Comparison of ENCODE assay signal across 11 mouse cellular contexts in the genomic region with DNA sequence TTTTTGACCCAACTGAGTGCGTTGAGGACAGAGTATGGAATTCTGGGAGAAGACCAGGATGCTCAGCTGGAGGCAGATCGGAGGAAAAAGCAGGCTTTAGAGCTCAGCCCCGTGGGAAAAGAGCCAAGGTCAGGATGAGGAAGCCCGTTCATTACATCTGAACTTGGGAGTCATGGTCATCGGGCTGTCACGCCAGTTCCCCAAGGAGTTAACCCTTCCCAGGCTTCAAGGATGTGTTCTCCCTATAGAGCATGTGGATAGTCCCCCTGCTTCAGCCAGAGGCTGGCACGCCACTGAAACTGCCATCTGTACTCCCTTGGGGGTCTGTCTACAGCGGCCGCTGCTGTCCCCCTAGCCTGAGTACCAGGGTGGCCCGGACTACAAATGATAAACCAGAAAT. TPM values are rescaled to one million over a fixed set of nuclear protein-coding genes. Genes with fewer than 3 reads are reported as not detected.
DNase-seq lines count a peak whose midpoint lies in the region; ATAC-seq and TF ChIP-seq lines count a peak whose summit lies in the region.
"Had no signal": no experiment of that assay in that cellular context is flagged by ENCODE, and none has a peak within 500 bp of the region (broad histone marks: within the 10 kb centered on the region; RNA-seq: fewer than 3 reads in every experiment).

No protein-coding gene starts in this region.

- DNase-seq in heart, adult 11 months = peak; percentile 97
- DNase-seq in heart, postnatal 25 days (ENCODE audit: low spot score) = no peak
- no peak for DNase-seq in midbrain, embryonic 14.5 days
- DNase-seq in midbrain, postnatal 0 days (ENCODE audit: low spot score) = no peak
- DNase-seq in embryonic facial prominence, embryonic 14.5 days (ENCODE audit: low spot score) = peak; percentile 22
- peak; percentile 64 for DNase-seq in lung, postnatal 10 days
- DNase-seq in frontal cortex, postnatal 25 days (ENCODE audit: low spot score in 2 of 2) = no peak
- no peak for DNase-seq in right cerebral cortex, postnatal 25 days
- DNase-seq: left cerebral cortex, postnatal 4 days; thymus, adult 2 months had no signal

- intact Hi-C loops in heart, postnatal 25 days (cut with DNase I) = no loop called here

- peaks cover 3% of the 10 kb centered on the region; the same call in 1 of the 2 replicates for H3K27me3 ChIP-seq in midbrain, embryonic 14.5 days (ENCODE audit: control insufficient read depth, insufficient read depth, low read length)
- no peaks in the 10 kb centered on the region; the same call in 1 of the 2 replicates for H3K27me3 ChIP-seq in midbrain, postnatal 0 days (ENCODE audit: insufficient read depth, low read length)
- no peaks in the 10 kb centered on the region for H3K27me3 ChIP-seq in embryonic facial prominence, embryonic 14.5 days (replicated peaks; ENCODE audit: control insufficient read depth, insufficient read depth, low read length)

- H3K27ac ChIP-seq in midbrain, embryonic 14.5 days (replicated peaks; ENCODE audit: low read depth, low read length) = no peak overlapping the region
- H3K27ac ChIP-seq in midbrain, postnatal 0 days (ENCODE audit: low read depth, low read length) = no peak overlapping the region
- no peak overlapping the region for H3K27ac ChIP-seq in embryonic facial prominence, embryonic 14.5 days (replicated peaks; ENCODE audit: low read depth, low read length)
- H3K27ac ChIP-seq: neural tube, embryonic 12.5 days had no signal

- H3K9ac ChIP-seq in midbrain, embryonic 14.5 days (replicated peaks; ENCODE audit: low read length) = 0 out of 2 replicates have a peak overlapping the region, but pooled peaks have one; percentile 3
- no peak overlapping the region for H3K9ac ChIP-seq in midbrain, postnatal 0 days (replicated peaks; ENCODE audit: low read length, poor library complexity, severe bottlenecking)
- H3K9ac ChIP-seq in embryonic facial prominence, embryonic 14.5 days (ENCODE audit: low read depth, low read length) = no peak overlapping the region
- H3K9ac ChIP-seq: neural tube, embryonic 12.5 days had no signal

- ATAC-seq in midbrain, embryonic 14.5 days (ENCODE audit: low FRiP score, low TSS enrichment) = no peak
- no peak for ATAC-seq in midbrain, postnatal 0 days (ENCODE audit: low FRiP score)
- ATAC-seq in embryonic facial prominence, embryonic 14.5 days (ENCODE audit: low read depth) = no peak

- H3K4me3 ChIP-seq in midbrain, embryonic 14.5 days (replicated peaks; ENCODE audit: low read depth, low read length) = no peak overlapping the region
- no peak overlapping the region for H3K4me3 ChIP-seq in midbrain, postnatal 0 days (ENCODE audit: low read depth, low read length)
- no peak overlapping the region for H3K4me3 ChIP-seq in embryonic facial prominence, embryonic 14.5 days (ENCODE audit: low read depth, low read length)
- H3K4me3 ChIP-seq: neural tube, embryonic 12.5 days had no signal

- peaks cover 14% of the 10 kb centered on the region for H3K4me1 ChIP-seq in midbrain, embryonic 14.5 days (ENCODE audit: control insufficient read depth, insufficient read depth, low read length)
- H3K4me1 ChIP-seq in midbrain, postnatal 0 days (ENCODE audit: insufficient read depth, low read length) = peaks cover 4% of the 10 kb centered on the region; the same call in 1 of the 2 replicates
- peaks cover 21% of the 10 kb centered on the region for H3K4me1 ChIP-seq in embryonic facial prominence, embryonic 14.5 days (ENCODE audit: control insufficient read depth, insufficient read depth, low read length)

- H3K4me2 ChIP-seq in midbrain, embryonic 14.5 days (ENCODE audit: low read length) = no peak overlapping the region
- no peak overlapping the region for H3K4me2 ChIP-seq in midbrain, postnatal 0 days (ENCODE audit: low read depth, low read length, poor library complexity, severe bottlenecking)
- H3K4me2 ChIP-seq in embryonic facial prominence, embryonic 14.5 days (ENCODE audit: low read depth, low read length) = no peak overlapping the region
- H3K4me2 ChIP-seq: neural tube, embryonic 12.5 days had no signal

- H3K9me3 ChIP-seq in midbrain, embryonic 14.5 days (ENCODE audit: control insufficient read depth, low read length) = no peaks in the 10 kb centered on the region
- H3K9me3 ChIP-seq in midbrain, postnatal 0 days (ENCODE audit: low read length) = no peaks in the 10 kb centered on the region
- H3K9me3 ChIP-seq in embryonic facial prominence, embryonic 14.5 days (ENCODE audit: control insufficient read depth, low read length) = no peaks in the 10 kb centered on the region
- H3K9me3 ChIP-seq: neural tube, embryonic 12.5 days had no signal

- WGBS in midbrain, embryonic 14.5 days = 59% methylated on average over 10 of the region's 10 CpGs
- 48% methylated on average over 10 of the region's 10 CpGs for WGBS in midbrain, postnatal 0 days
- WGBS in embryonic facial prominence, embryonic 14.5 days = 57% methylated on average over 10 of the region's 10 CpGs

- no peak for TF ChIP-seq CTCF in midbrain, postnatal 0 days (IDR thresholded peaks at IDR 0.05)

- H3K36me3 ChIP-seq in midbrain, embryonic 14.5 days (ENCODE audit: control insufficient read depth, insufficient read depth, low read length) = no peaks in the 10 kb centered on the region
- no peaks in the 10 kb centered on the region for H3K36me3 ChIP-seq in midbrain, postnatal 0 days (ENCODE audit: insufficient read depth, low read length)
- H3K36me3 ChIP-seq in embryonic facial prominence, embryonic 14.5 days (ENCODE audit: control insufficient read depth, insufficient read depth, low read length) = no peaks in the 10 kb centered on the region
- H3K36me3 ChIP-seq: neural tube, embryonic 12.5 days had no signal

RNA-seq across cellular contexts. Expression of a gene that starts 5.1 kb away (rescaled TPM):
- 1 to 10 TPM; 5.3 to 5.8 TPM for total RNA-seq in heart, postnatal 25 days (2021)
- polyA plus RNA-seq in midbrain, embryonic 14.5 days (2014; fragmentation: Nextera tagmentation; extraction: Ambion mirVana) = 25.2 and 31.0 TPM in 2 replicates
- 42.8 and 58.2 TPM in 2 replicates for total RNA-seq in midbrain, postnatal 0 days (2014; rRNA removed)
- polyA plus RNA-seq in midbrain, postnatal 0 days (2015; fragmentation: Nextera tagmentation; extraction: Ambion mirVana) = 27.1 and 29.4 TPM in 2 replicates
- 37.7 and 41.1 TPM in 2 replicates for polyA plus RNA-seq in embryonic facial prominence, embryonic 14.5 days (2014; fragmentation: Nextera tagmentation; extraction: Ambion mirVana)

RNA-seq across cellular contexts. Expression of a gene that starts 12.0 kb away (rescaled TPM):
- total RNA-seq in heart, postnatal 25 days (2021) = 100 to 1,000 TPM; 532 to 566 TPM
- 707 and 859 TPM in 2 replicates for polyA plus RNA-seq in midbrain, embryonic 14.5 days (2014; fragmentation: Nextera tagmentation; extraction: Ambion mirVana)
- total RNA-seq in midbrain, postnatal 0 days (2014; rRNA removed) = 903 and 1,541 TPM in 2 replicates
- 889 and 977 TPM in 2 replicates for polyA plus RNA-seq in midbrain, postnatal 0 days (2015; fragmentation: Nextera tagmentation; extraction: Ambion mirVana)
- polyA plus RNA-seq in embryonic facial prominence, embryonic 14.5 days (2014; fragmentation: Nextera tagmentation; extraction: Ambion mirVana) = 1,079 and 1,191 TPM in 2 replicates

RNA-seq across cellular contexts. Expression of a gene that starts 46.9 kb away (rescaled TPM):
- total RNA-seq in heart, postnatal 25 days (2021) = under 1 TPM; 0.13 to 0.25 TPM
- 1.7 and 1.9 TPM in 2 replicates for polyA plus RNA-seq in midbrain, embryonic 14.5 days (2014; fragmentation: Nextera tagmentation; extraction: Ambion mirVana)
- total RNA-seq in midbrain, postnatal 0 days (2014; rRNA removed) = 3.8 and 4.4 TPM in 2 replicates
- 2.0 and 3.2 TPM in 2 replicates for polyA plus RNA-seq in midbrain, postnatal 0 days (2015; fragmentation: Nextera tagmentation; extraction: Ambion mirVana)
- 2.2 and 4.6 TPM in 2 replicates for polyA plus RNA-seq in embryonic facial prominence, embryonic 14.5 days (2014; fragmentation: Nextera tagmentation; extraction: Ambion mirVana)

Comparison
In these comparisons a context has a peak if more than half of its experiments do, and no peak if none do; other contexts are left out.
1. DNase-seq: peak in heart, adult 11 months (single experiment), embryonic facial prominence, embryonic 14.5 days (single experiment) and lung, postnatal 10 days (single experiment); none in heart, postnatal 25 days (single experiment), midbrain, embryonic 14.5 days (single experiment), midbrain, postnatal 0 days (single experiment), frontal cortex, postnatal 25 days (0 of 2) and right cerebral cortex, postnatal 25 days (single experiment).